Mouse (Mus musculus): ENCODE measurements at regions not wholly inside any gene's neighbourhood (a gene's known extent, or its start where the extent isn't known, plus 50 kb on each side); places are given as distances from the start of the nearest gene placed in this dataset.

DNA sequence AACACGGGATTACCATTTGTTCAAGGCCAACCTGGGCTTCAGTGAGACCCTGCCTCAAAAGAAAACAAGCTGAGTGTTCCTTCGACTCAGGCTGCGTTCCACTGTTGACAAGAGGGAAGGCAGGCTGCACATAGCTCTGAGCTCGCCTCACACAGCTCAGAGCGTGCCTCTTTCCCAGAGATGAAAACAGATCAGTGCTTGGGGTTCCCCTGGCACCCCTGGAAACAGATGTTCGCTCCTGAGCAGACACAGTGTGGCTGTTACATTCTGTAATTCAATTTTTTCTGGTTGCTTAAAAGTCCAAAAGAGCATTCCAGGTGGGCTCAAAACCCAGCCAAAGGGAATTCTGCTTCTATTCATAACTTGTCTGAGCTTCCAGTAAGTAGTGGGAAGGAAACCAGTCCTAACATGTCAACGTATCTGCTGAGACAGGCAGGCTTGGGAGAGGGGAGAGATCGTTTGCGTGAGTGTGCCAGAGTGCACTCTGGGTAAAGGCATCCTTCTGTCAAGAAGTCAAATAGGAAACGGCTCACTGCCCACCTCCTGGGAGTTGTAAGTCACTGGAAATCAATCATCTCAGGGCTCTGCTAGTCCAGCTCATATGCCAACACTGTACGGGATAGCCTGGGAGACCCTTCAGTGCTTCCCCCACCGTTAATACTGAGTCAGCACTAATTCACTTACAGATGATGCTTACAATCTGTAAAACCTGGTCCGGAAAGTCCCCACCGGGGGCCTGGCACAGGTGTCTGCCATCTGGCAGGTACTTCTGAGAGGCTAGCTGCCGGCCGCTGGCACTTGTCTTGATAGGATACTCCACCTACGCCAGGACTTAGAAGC is 107.3 kb upstream of the Tmem150c start:
- TF ChIP-seq POLR2A (IDR thresholded peaks at IDR 0.05; ENCODE audit: borderline replicate concordance, insufficient read depth, low read length): no peak
- no peak for TF ChIP-seq CTCF (IDR thresholded peaks at IDR 0.05; ENCODE audit: borderline replicate concordance, insufficient read depth, low read depth, low read length)

Measured in cerebellum, adult 2 months (tissue).